Mouse (Mus musculus) olfactory bulb, adult 2 months (tissue): ENCODE data around the gene Otx2.

Experiments
- CTCF ChIP-seq: fragments of 200-500 bp; IDR thresholded peaks from 2 replicates; pipeline ENCODE4 v1.5.1; 2012; ENCODE audit warnings: low read depth, mild to moderate bottlenecking, low read length, moderate library complexity; ENCODE audit not compliant: insufficient read depth
- POLR2A ChIP-seq: fragments of 200-500 bp; IDR thresholded peaks from 2 replicates; pipeline ENCODE4 v1.6.1; 2012; ENCODE audit warnings: mild to moderate bottlenecking, low read depth, low read length, moderate library complexity; ENCODE audit not compliant: insufficient read depth

- no peak for TF ChIP-seq CTCF
- no peak for TF ChIP-seq POLR2A
These were observed 42.8 kb upstream of the Otx2 start for GRCm38 (mm10) chr14:48716456-48716855.
